Mouse (Mus musculus) embryonic facial prominence, embryonic 14.5 days (tissue): ENCODE data around the gene Slc25a43. TPM values are rescaled to one million over a fixed set of nuclear protein-coding genes. Genes with fewer than 3 reads are reported as not detected.
"Not testable (repeated sequence)": the region's sequence is repeated elsewhere in the genome, so short reads cannot be mapped to it uniquely, and the experiment has no call there.

ENCODE experiments used
- ATAC-seq: fragments of 200-750 bp; cut with Nextera tagmentation; 2 replicates; pipeline ENCODE4 v1.8.0; 2017; ENCODE audit warnings: low read depth, moderate number of reproducible peaks, moderate TSS enrichment
- DNase-seq: peaks from one replicate; pipeline ENCODE4 v3.0.0-alpha.2; 2015; ENCODE audit warnings: low spot score
- H3K27ac ChIP-seq: fragments of 300-500 bp; sonication (generic); replicated peaks from 2 replicates; pipeline ENCODE4 v1.5.1; 2014; ENCODE audit warnings: low read depth, mild to moderate bottlenecking, low read length, moderate library complexity
- H3K27me3 ChIP-seq: fragments of 300-500 bp; sonication (generic); replicated peaks from 2 replicates; pipeline ENCODE4 v1.6.1; 2014; ENCODE audit warnings: low read length; ENCODE audit not compliant: control insufficient read depth, insufficient read depth
- H3K36me3 ChIP-seq: fragments of 300-500 bp; sonication (generic); 2 replicates; pipeline ENCODE4 v1.6.1; 2014; ENCODE audit warnings: low read length, mixed read lengths; ENCODE audit not compliant: control insufficient read depth, insufficient read depth
- H3K4me1 ChIP-seq: fragments of 300-500 bp; sonication (generic); 2 replicates; pipeline ENCODE4 v1.6.1; 2014; ENCODE audit warnings: antibody characterized with exemption, low read length; ENCODE audit not compliant: control insufficient read depth, insufficient read depth
- H3K4me2 ChIP-seq: fragments of 300-500 bp; sonication (generic); 2 replicates; pipeline ENCODE4 v1.6.1; 2014; ENCODE audit warnings: low read depth, mild to moderate bottlenecking, low read length, moderate library complexity, mixed read lengths
- H3K4me3 ChIP-seq: fragments of 300-500 bp; sonication (generic); 2 replicates; pipeline ENCODE4 v1.5.1; 2014; ENCODE audit warnings: low read depth, mild to moderate bottlenecking, low read length
- H3K9ac ChIP-seq: fragments of 300-500 bp; sonication (generic); 2 replicates; pipeline ENCODE4 v1.6.1; 2014; ENCODE audit warnings: low read depth, mild to moderate bottlenecking, low read length, moderate library complexity, mixed read lengths
- H3K9me3 ChIP-seq: fragments of 300-500 bp; sonication (generic); 2 replicates; pipeline ENCODE4 v1.6.1; 2016; ENCODE audit warnings: low read length; ENCODE audit not compliant: control insufficient read depth
- WGBS: fragments of 180-500 bp; shearing (Covaris S2); extraction: QIAGEN DNeasy Blood & Tissue Kit; methylation state at CpG from one replicate; pipeline ENCODE4 v1.1.7; 2014; 5-methylcytosine and 5-hydroxymethylcytosine counted together
- polyA plus RNA-seq: library from polyadenylated mRNA; unstranded; fragments of >200 nt; fragmentation: Nextera tagmentation; extraction: Ambion mirVana; gene quantifications from 2 replicates; pipeline ENCODE4 v1.2.1, GENCODE M21; 2014

Slc25a43 gene
- polyA plus RNA-seq, 1 experiment from 2014 or later = 1.5 TPM

DNA sequence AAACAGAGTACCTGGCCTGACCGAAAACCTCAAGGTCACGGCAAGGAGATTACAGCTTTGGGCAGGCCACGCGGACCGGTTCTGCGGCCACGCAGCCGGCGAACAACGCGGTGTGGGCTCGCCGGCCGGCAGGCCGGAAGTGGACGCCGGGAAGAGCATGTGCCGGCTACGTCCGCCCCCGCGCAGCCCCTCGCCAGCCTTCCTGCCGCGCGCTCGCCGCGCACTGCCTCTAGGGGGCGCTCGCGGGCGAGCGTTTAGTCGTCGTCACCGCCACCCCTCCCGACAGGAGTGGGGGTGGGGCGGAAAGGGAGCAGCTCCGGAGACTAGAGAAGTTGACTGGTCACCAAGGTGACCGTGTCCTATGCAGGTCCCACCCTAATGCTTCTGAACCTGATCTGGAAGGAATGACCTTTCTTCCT is 52.7 kb downstream of the Slc25a43 start:
- no peaks in the 10 kb centered on the region for H3K27me3 ChIP-seq
- H3K4me1 ChIP-seq = no peaks in the 10 kb centered on the region
- no peaks in the 10 kb centered on the region for H3K9me3 ChIP-seq
- peak overlapping the region; percentile 72 for H3K9ac ChIP-seq
- 0 out of 2 replicates have a peak, but pooled peaks cover 9% of the 10 kb centered on the region for H3K36me3 ChIP-seq
- peak overlapping the region; percentile 62 for H3K4me3 ChIP-seq
- WGBS = 29% methylated on average over 23 of the region's 41 CpGs
- ATAC-seq (peak; percentile 82), DNase-seq (peak; percentile 65)
- peak overlapping the region; percentile 83 for H3K27ac ChIP-seq
- peak overlapping the region; percentile 54 for H3K4me2 ChIP-seq

DNA sequence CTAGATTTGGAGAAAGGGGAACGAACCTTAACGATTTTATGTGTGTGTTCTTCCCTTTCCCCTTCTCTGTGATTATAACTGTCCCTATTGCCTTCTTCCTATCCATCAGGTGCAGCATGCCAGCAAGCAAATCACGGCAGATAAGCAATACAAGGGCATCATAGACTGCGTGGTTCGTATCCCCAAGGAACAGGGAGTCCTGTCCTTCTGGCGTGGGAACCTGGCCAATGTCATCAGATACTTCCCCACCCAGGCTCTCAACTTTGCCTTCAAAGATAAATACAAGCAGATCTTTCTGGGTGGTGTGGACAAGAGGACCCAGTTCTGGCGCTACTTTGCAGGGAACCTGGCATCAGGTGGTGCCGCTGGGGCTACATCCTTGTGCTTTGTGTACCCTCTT is 53.3 kb downstream of the Slc25a43 start:
- H3K27me3 ChIP-seq, DNase-seq, ATAC-seq, H3K36me3 ChIP-seq, H3K4me1 ChIP-seq, H3K27ac ChIP-seq, H3K9me3 ChIP-seq: not testable (repeated sequence)
- H3K4me3 ChIP-seq = peak overlapping the region; percentile 62
- 58% methylated on average over 8 of the region's 8 CpGs for WGBS
- peak overlapping the region; percentile 54 for H3K4me2 ChIP-seq
- peak overlapping the region; percentile 72 for H3K9ac ChIP-seq

DNA sequence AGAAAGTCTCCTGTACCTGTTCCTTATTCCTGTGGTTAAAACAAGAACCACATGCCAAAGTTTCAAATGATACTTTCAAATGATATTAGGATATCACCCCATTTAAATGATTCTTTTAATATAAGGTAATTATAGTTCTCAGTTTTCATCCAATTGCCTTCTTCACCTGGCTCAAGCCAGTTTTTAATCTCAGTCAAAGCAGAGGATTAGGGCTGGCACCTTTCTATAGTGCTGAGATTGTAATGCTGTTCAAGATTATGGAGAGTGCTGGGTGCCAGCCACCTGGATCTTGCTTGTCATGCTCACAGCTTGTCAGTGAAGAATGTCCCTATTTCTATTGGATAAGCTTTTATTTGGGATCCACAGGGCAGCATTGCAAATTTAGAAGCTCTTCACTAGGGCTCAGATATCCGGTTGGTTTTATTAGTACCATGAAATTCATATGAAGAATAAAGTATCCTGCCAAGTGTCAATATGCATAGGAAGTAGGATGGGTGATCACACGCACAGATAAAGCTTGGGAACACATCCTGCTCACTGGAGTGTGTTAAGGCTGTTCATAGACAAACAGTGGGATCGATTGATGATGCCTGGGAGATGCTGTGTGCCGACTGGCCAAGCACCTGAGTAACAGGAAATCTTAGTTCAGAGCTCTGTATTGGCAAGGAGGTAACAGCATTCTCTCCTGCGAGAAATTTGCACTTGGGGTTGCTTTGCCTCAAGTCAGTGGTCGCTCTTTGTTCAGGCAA is 55.8 kb downstream of the Slc25a43 start:
- 0 out of 2 replicates have a peak, but pooled peaks cover 9% of the 10 kb centered on the region for H3K36me3 ChIP-seq
- H3K9me3 ChIP-seq = no peaks in the 10 kb centered on the region
- ATAC-seq = no peak

DNA sequence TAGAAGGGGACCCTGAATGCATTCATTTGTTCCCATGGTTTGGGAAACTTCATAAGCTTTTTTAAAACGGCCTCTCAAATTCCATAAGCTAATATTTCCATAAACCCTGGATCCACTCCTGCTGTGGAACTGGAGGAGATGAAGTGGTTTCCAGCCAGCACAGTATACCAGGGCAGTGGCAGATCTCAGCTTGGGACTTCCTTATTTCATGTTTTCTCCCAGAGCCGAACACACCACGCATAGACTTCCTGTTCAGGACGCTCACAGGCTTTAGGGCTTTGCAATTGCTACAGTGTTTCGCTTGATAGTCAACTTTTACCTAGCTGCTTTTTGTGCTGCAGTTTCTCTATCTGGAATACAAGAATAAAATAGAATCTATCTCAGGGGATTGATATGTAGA is 59.7 kb downstream of the Slc25a43 start:
- H3K4me2 ChIP-seq = no peak overlapping the region
- ATAC-seq (no peak), DNase-seq (no peak)
- no peaks in the 10 kb centered on the region for H3K36me3 ChIP-seq
- H3K27me3 ChIP-seq = no peaks in the 10 kb centered on the region
- H3K4me3 ChIP-seq = no peak overlapping the region
- H3K9me3 ChIP-seq = no peaks in the 10 kb centered on the region
- no peaks in the 10 kb centered on the region for H3K4me1 ChIP-seq
- H3K9ac ChIP-seq = no peak overlapping the region
- WGBS = 63% methylated on average over 5 of the region's 5 CpGs
- H3K27ac ChIP-seq = no peak overlapping the region

More for the DNA sequence above, 55.8 kb downstream of the Slc25a43 start:
- no peak overlapping the region for H3K9ac ChIP-seq
- DNase-seq = no peak
- no peak overlapping the region for H3K4me3 ChIP-seq
- H3K4me2 ChIP-seq = no peak overlapping the region
- no peak overlapping the region for H3K27ac ChIP-seq
- no peaks in the 10 kb centered on the region for H3K4me1 ChIP-seq
- no peaks in the 10 kb centered on the region for H3K27me3 ChIP-seq
- 39% methylated on average over 6 of the region's 6 CpGs for WGBS

DNA sequence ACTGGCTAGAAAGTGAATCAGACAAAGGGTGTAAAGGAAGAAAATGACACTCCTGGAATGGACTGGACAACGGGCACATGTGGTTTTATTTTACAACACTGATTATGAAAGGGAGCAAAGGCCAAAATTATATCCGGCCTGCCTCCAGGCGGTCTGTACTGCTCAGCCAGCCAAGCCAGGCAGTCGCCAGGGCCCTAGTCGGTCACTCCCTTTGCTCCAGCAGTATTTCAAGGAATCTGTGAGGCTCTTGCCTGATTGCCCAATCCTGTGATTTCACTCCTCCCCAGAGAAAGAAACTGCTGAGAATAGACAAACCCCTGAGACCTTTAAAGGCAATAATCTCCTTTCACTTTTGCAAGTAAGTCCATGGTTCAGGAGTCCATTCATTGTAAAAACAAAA is 60.7 kb downstream of the Slc25a43 start:
- ATAC-seq (no peak), DNase-seq (no peak)
- 45% methylated on average over 5 of the region's 5 CpGs for WGBS
- H3K4me1 ChIP-seq = no peaks in the 10 kb centered on the region
- H3K4me3 ChIP-seq = no peak overlapping the region
- H3K9me3 ChIP-seq = no peaks in the 10 kb centered on the region
- H3K4me2 ChIP-seq = no peak overlapping the region
- no peaks in the 10 kb centered on the region for H3K27me3 ChIP-seq
- H3K27ac ChIP-seq = no peak overlapping the region
- H3K36me3 ChIP-seq = no peaks in the 10 kb centered on the region
- H3K9ac ChIP-seq = no peak overlapping the region

DNA sequence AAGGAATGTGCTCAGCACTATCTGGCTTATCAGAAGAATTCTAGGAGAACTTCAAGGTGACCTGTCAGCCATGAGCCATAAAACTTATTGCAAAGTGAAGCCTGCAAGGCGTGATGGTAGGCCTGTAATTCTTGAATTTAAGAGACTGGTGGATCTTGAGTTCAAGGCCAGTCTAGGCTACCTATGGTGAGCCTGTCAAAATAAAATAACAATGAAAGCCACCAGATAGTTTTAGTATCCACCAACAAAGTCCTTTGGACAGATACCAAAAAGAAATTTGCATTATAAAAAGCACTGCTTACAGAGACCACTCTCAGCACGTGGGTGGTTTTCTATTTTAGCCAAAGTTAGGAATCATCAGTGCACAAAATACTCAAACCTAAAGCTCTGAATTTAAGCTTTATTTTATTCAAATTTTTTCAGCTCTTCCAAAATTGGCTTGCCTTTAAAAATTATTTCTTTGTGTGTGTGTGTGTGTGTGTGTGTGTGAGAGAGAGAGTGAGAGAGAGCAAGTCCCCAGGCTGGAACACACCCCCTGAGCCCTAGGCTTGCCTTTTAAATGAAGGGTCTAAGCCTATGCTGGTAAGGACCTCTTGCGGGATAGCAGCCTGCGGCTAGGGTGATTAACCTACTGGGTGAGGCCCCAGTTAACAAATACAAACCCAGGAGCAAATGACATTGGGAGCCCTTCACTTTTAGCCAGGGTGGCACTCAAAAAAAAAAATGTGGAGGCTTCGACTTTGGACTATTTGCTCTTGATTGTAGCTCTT is 62.2 kb downstream of the Slc25a43 start:
- no peak overlapping the region for H3K4me2 ChIP-seq
- DNase-seq = no peak
- H3K4me1 ChIP-seq = no peaks in the 10 kb centered on the region
- H3K9ac ChIP-seq = no peak overlapping the region
- no peak overlapping the region for H3K27ac ChIP-seq
- H3K36me3 ChIP-seq = no peaks in the 10 kb centered on the region
- ATAC-seq = no peak
- WGBS = 63% methylated on average over 5 of the region's 5 CpGs
- no peaks in the 10 kb centered on the region for H3K27me3 ChIP-seq
- no peaks in the 10 kb centered on the region for H3K9me3 ChIP-seq
- H3K4me3 ChIP-seq = no peak overlapping the region

DNA sequence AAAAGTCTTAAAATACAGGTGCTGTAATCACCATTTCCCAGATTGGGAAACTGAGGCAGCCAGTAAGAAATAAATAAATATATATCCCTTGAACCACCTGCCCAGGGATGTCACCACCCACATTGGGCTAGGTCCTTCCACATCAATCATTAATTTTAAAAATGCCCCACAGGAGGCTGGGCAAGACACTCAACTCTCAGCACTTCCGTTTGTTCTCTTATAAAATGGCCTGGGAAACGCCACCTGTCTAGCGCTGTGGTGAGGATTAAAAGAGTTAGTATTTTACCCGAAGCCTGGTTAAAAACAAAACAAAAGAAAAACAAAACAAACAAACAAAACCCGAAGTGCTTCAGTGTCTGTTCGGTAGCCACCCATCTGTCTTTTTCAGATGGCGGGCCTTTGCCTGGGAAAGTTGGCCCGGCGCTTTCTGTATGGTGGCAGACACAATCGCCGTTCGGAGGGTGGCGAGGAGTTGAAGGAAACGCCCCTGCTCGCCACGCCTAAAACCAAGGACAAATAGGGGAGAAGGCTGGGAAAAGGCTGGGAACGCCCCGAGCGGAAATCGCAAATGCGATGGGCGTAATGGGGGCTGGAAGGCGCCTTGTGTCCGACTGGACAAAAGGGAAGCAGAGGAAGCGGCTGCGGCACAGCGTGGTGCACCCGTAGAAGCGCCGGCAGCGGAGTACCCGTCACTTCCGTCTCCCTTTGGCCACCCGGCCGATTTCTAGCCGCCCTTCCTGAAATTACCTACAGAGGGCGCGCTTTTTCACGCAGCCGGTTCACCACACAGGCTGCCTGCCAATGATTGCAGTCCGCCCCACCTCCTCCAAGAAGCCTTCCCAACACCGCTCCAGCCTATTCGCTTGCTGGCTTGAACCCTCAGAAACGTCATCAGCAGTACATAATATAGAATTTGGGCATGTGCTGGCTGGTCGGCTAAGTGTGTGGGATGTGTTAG is 64.2 kb downstream of the Slc25a43 start:
- H3K36me3 ChIP-seq = no peaks in the 10 kb centered on the region
- peak overlapping the region; percentile 63 for H3K27ac ChIP-seq
- H3K4me3 ChIP-seq = peak overlapping the region; percentile 38
- ATAC-seq = peak; percentile 95
- H3K9ac ChIP-seq = peak overlapping the region; percentile 38; the same call in 1 of the 2 replicates
- H3K27me3 ChIP-seq = no peaks in the 10 kb centered on the region
- peak; percentile 92 for DNase-seq
- H3K9me3 ChIP-seq = no peaks in the 10 kb centered on the region
- 13% methylated on average over 34 of the region's 45 CpGs for WGBS
- peak overlapping the region; percentile 52 for H3K4me2 ChIP-seq
- H3K4me1 ChIP-seq = no peaks in the 10 kb centered on the region

DNA sequence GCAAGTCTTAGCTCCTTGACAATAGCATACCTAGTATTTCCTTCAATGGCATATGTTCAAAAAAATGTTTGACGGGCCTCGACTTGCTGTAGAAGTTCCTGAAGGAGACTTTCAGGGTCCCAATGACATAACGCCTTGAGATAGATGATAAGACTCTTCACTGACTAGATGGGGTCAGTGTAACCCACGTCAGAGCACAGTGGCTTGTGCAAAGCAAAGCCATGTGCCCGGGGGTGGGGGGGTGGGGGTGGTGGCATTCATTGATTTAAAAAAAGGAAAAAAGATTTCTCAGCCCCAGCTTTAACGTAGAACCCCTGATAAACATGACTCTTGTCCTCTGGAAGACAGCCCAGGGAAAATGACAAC is 64.8 kb downstream of the Slc25a43 start:
- peak overlapping the region; percentile 38 for H3K4me3 ChIP-seq
- H3K9me3 ChIP-seq = no peaks in the 10 kb centered on the region
- H3K27ac ChIP-seq = peak overlapping the region; percentile 63; the same call in 1 of the 2 replicates
- no peaks in the 10 kb centered on the region for H3K36me3 ChIP-seq
- H3K9ac ChIP-seq = no peak overlapping the region
- 59% methylated on average over 6 of the region's 6 CpGs for WGBS
- no peaks in the 10 kb centered on the region for H3K27me3 ChIP-seq
- H3K4me1 ChIP-seq = no peaks in the 10 kb centered on the region
- DNase-seq = no peak
- peak overlapping the region; percentile 52; the same call in 1 of the 2 replicates for H3K4me2 ChIP-seq
- ATAC-seq = peak; percentile 31
